Mouse (Mus musculus) hindbrain, embryonic 12.5 days (tissue): ENCODE results near the gene Thap3. TPM values are rescaled to one million over a fixed set of nuclear protein-coding genes. Genes with fewer than 3 reads are reported as not detected.

Source experiments
- ATAC-seq: fragments of 200-750 bp; cut with Nextera tagmentation; 2 replicates; pipeline ENCODE4 v1.8.0; 2017; ENCODE audit warnings: moderate TSS enrichment; ENCODE audit not compliant: low FRiP score
- H3K27ac ChIP-seq: fragments of 300-500 bp; sonication (generic); 2 replicates; pipeline ENCODE4 v1.5.1; 2016; ENCODE audit warnings: mild to moderate bottlenecking
- H3K27me3 ChIP-seq: fragments of 300-500 bp; sonication (generic); 2 replicates; pipeline ENCODE4 v1.6.1; 2016; ENCODE audit warnings: mild to moderate bottlenecking
- H3K36me3 ChIP-seq: fragments of 300-500 bp; sonication (generic); 2 replicates; pipeline ENCODE4 v1.6.1; 2016; ENCODE audit warnings: mild to moderate bottlenecking
- H3K4me1 ChIP-seq: fragments of 300-500 bp; sonication (generic); 2 replicates; pipeline ENCODE4 v1.6.1; 2016
- H3K4me2 ChIP-seq: fragments of 300-500 bp; sonication (generic); replicated peaks from 2 replicates; pipeline ENCODE4 v1.6.1; 2016; ENCODE audit warnings: mild to moderate bottlenecking
- H3K4me3 ChIP-seq: fragments of 300-500 bp; sonication (generic); 2 replicates; pipeline ENCODE4 v1.5.1; 2016; ENCODE audit warnings: mild to moderate bottlenecking
- H3K9ac ChIP-seq: fragments of 300-500 bp; sonication (generic); 2 replicates; pipeline ENCODE4 v1.6.1; 2016; ENCODE audit warnings: mild to moderate bottlenecking, moderate library complexity
- H3K9me3 ChIP-seq: fragments of 300-500 bp; sonication (generic); replicated peaks from 2 replicates; pipeline ENCODE4 v1.6.1; 2016; ENCODE audit warnings: mild to moderate bottlenecking
- WGBS: fragments of 180-500 bp; shearing (Covaris S2); methylation state at CpG from one replicate; pipeline ENCODE4 v1.1.7; 2016; 5-methylcytosine and 5-hydroxymethylcytosine counted together
- polyA plus RNA-seq: library from polyadenylated mRNA; unstranded; fragments of >200 nt; fragmentation: Nextera tagmentation; extraction: Ambion mirVana; gene quantifications from 2 replicates; pipeline ENCODE4 v1.2.1, GENCODE M21; 2016

Thap3 gene
- polyA plus RNA-seq, 1 experiment from 2014 or later, result 37.0 TPM

- 0 out of 2 replicates have a peak, but pooled peaks cover 3% of the 10 kb centered on the region for H3K36me3 ChIP-seq
- no peak overlapping the region for H3K4me3 ChIP-seq
- no peak overlapping the region for H3K9ac ChIP-seq
- no peak overlapping the region for H3K4me2 ChIP-seq
- no peaks in the 10 kb centered on the region for H3K9me3 ChIP-seq
- no peaks in the 10 kb centered on the region for H3K27me3 ChIP-seq
- ATAC-seq, result no peak
- WGBS, result 90% methylated on average over 13 of the region's 13 CpGs
- no peak overlapping the region for H3K27ac ChIP-seq
- H3K4me1 ChIP-seq, result peaks cover 22% of the 10 kb centered on the region
These were observed 51.4 kb downstream of the Thap3 start for GRCm38 (mm10) chr4:151937441-151937840.

DNA sequence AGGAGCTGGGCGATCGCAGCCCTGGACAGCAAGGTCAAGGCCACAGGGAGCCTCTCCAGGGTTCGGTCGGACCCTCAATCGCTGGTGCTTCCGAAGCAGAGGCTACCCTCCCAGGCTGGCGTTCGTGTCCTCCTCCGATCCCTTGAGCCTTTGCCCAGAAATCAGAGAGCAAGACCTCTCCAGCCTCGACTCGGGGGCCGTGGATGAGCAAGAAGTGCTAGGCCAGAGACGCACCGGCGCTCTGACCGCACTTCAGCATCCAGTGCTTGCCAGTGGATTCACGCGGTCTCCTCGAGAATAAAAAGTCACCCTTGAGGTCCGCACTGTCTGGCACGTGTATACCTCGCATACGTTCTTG lies 54.6 kb downstream of the Thap3 start:
- Histone ChIP-seq H3K9ac (peak overlapping the region; percentile 89), H3K9me3 (no peaks in the 10 kb centered on the region), H3K27me3 (no peaks in the 10 kb centered on the region), H3K27ac (no peak overlapping the region), H3K36me3 (no peaks in the 10 kb centered on the region), H3K4me2 (peak overlapping the region; percentile 99), H3K4me3 (peak overlapping the region; percentile 99), H3K4me1 (peaks cover 22% of the 10 kb centered on the region)
- no peak; the same call in 1 of the 2 replicates for ATAC-seq
- WGBS, result 2% methylated on average over 23 of the region's 23 CpGs

- under 1% methylated on average over 72 of the region's 83 CpGs for WGBS
- Histone ChIP-seq H3K4me3 (peak within 1 kb of the TSS; percentile 99), H3K27ac (peak within 1 kb of the TSS; percentile 37; the same call in 1 of the 2 replicates), H3K36me3 (no peaks in the 10 kb centered on the region), H3K4me2 (peak within 1 kb of the TSS; percentile 99), H3K4me1 (peaks cover 22% of the 10 kb centered on the region), H3K27me3 (no peaks in the 10 kb centered on the region), H3K9ac (peak within 1 kb of the TSS; percentile 89), H3K9me3 (no peaks in the 10 kb centered on the region)
- ATAC-seq, result peak; percentile 91
These were observed 55.1 kb downstream of the Thap3 start, which contains the start of gene Dnajc11 for GRCm38 (mm10) chr4:151933505-151934214. TSS of gene Dnajc11 (plus strand) at chr4:151933691.

Other genes starting within 250 kb of the Thap3 start
- 136 and 157 TPM in 2 replicates for gene Camta1, start 127.1 kb downstream of the Thap3 start, polyA plus RNA-seq
- gene Dnajc11, start 55.3 kb downstream of the Thap3 start, polyA plus RNA-seq, result 82.8 and 83.2 TPM in 2 replicates
- gene Phf13, start 7.3 kb upstream of the Thap3 start, polyA plus RNA-seq, result 29.2 and 29.7 TPM in 2 replicates
- 8.0 and 8.2 TPM in 2 replicates for gene Klhl21, start 19.8 kb upstream of the Thap3 start, polyA plus RNA-seq
- 20.4 and 25.2 TPM in 2 replicates for gene Zbtb48, start 38.7 kb upstream of the Thap3 start, polyA plus RNA-seq
- gene Tas1r1, start 49.6 kb upstream of the Thap3 start, polyA plus RNA-seq, result 1.0 and 1.2 TPM in 2 replicates
- gene Nol9, start 50.3 kb upstream of the Thap3 start, polyA plus RNA-seq, result 32.6 and 33.9 TPM in 2 replicates
- gene Plekhg5, start 83.5 kb upstream of the Thap3 start, polyA plus RNA-seq, result 11.7 and 12.0 TPM in 2 replicates
- gene Tnfrsf25, start 126.9 kb upstream of the Thap3 start, polyA plus RNA-seq, result 0.59 and 0.74 TPM in 2 replicates
- 0.82 and 2.3 TPM in 2 replicates for gene Espn, start 163.4 kb upstream of the Thap3 start, polyA plus RNA-seq
- 2.4 and 2.9 TPM in 2 replicates for gene Hes2, start 169.9 kb upstream of the Thap3 start, polyA plus RNA-seq
- gene Acot7, start 189.1 kb upstream of the Thap3 start, polyA plus RNA-seq, result 128 and 132 TPM in 2 replicates